ENCODE assay signal across 18 mouse cellular contexts in genomic region chr9:73165631-73166030, GRCm38 (mm10). TPM values are rescaled to one million over a fixed set of nuclear protein-coding genes. Genes with fewer than 3 reads are reported as not detected.
DNase-seq lines count a peak whose midpoint lies in the region; TF ChIP-seq lines count a peak whose summit lies in the region.
"Had no signal": no experiment of that assay in that cellular context is flagged by ENCODE, and none has a peak within 500 bp of the region (broad histone marks: within the 10 kb centered on the region; RNA-seq: fewer than 3 reads in every experiment).

No protein-coding gene starts in this region.

- no peaks in the 10 kb centered on the region for H3K36me3 ChIP-seq in myocyte (ENCODE audit: control insufficient read depth, insufficient read depth)
- H3K36me3 ChIP-seq: embryonic facial prominence, embryonic 15.5 days; heart, embryonic 12.5 days; limb, embryonic 12.5 days; neural tube, embryonic 13.5 days; stomach, embryonic 15.5 days had no signal

- intact Hi-C loops in gastrocnemius, postnatal 36 days (cut with DNase I): no loop called here

- no peak overlapping the region for H3ac ChIP-seq in myocyte (ENCODE audit: control insufficient read depth, insufficient read length)

- no peak overlapping the region for H3K4me2 ChIP-seq in myocyte (ENCODE audit: low read depth)
- H3K4me2 ChIP-seq: embryonic facial prominence, embryonic 15.5 days; heart, embryonic 12.5 days; limb, embryonic 12.5 days; neural tube, embryonic 13.5 days; stomach, embryonic 15.5 days had no signal

- H3K4me3 ChIP-seq in myocyte: no peak overlapping the region
- H3K4me3 ChIP-seq: embryonic facial prominence, embryonic 15.5 days; heart, embryonic 12.5 days; left cerebral cortex, adult 2 months; limb, embryonic 12.5 days; megakaryocyte, embryonic 14.5 days; neural tube, embryonic 13.5 days; stomach, embryonic 15.5 days had no signal

- DNase-seq in gastrocnemius, postnatal 25 days: peak; percentile 25
- no peak for DNase-seq in gastrocnemius, postnatal 36 days
- DNase-seq in adrenal gland, adult 2 months: peak; percentile 85
- DNase-seq in cerebellum, adult 18-20 months: peak; percentile 50 to 62
- no peak for DNase-seq in urinary bladder, postnatal 25 days (ENCODE audit: low spot score)
- DNase-seq in retina, embryonic 14.5 days (ENCODE audit: low spot score): no peak
- DNase-seq in frontal cortex, postnatal 25 days (ENCODE audit: low spot score in 2 of 2): no peak
- DNase-seq: kidney, adult 9 months; retina, postnatal 1 day; thymus, postnatal 25 days had no signal

- no peak for TF ChIP-seq POLR2A in myocyte (IDR thresholded peaks at IDR 0.05; ENCODE audit: insufficient read length, low read depth)

- H3K27me3 ChIP-seq in myocyte (ENCODE audit: control insufficient read depth, insufficient read depth, insufficient read length): no peaks in the 10 kb centered on the region
- H3K27me3 ChIP-seq: neural tube, embryonic 13.5 days; stomach, embryonic 15.5 days had no signal

- no peaks in the 10 kb centered on the region for H3K79me2 ChIP-seq in myocyte (ENCODE audit: control insufficient read depth, insufficient read depth)

TF ChIP-seq in myocyte, 11 proteins besides CTCF, POLR2A, EP300 and RAD21:
- TF ChIP-seq MYOG (IDR thresholded peaks at IDR 0.05; ENCODE audit: control insufficient read depth in 1 of 3, insufficient read depth in 1 of 3, insufficient read length in 2 of 3, low read depth in 2 of 3): peak in 1 of 3 experiments; percentile 54
- TF ChIP-seq MYOD1 (IDR thresholded peaks at IDR 0.05; ENCODE audit: control insufficient read depth in 1 of 3, insufficient read length in 2 of 3, low read depth in 2 of 3): peak in 2 of 3 experiments; percentile 26 to 53
- TF ChIP-seq TCF12 (IDR thresholded peaks at IDR 0.05; ENCODE audit: insufficient read depth, poor library complexity, severe bottlenecking): no peak

RNA-seq across cellular contexts. Expression of gene Rsl24d1, which starts 52.4 kb away (rescaled TPM):
- total RNA-seq in gastrocnemius, postnatal 25 days (2021): 10 to 100 TPM; 39.7 to 43.8 TPM
- total RNA-seq in gastrocnemius, postnatal 36 days (2021): 10 to 100 TPM; 36.9 to 37.8 TPM
- total RNA-seq in adrenal gland, adult 2 months (2021): 10 to 100 TPM; 53.3 to 61.1 TPM
- 4.7 and 6.6 TPM in 2 replicates for polyA plus RNA-seq in adrenal gland, adult 2 months (2012; rRNA removed)
- 54.7 TPM for polyA plus RNA-seq in myocyte (2012; fragmentation: generic; extraction: Trizol)

Comparison
In these comparisons a context has a peak if more than half of its experiments do, and no peak if none do; other contexts are left out.
1. DNase-seq: peak in gastrocnemius, postnatal 25 days (single experiment), adrenal gland, adult 2 months (single experiment) and cerebellum, adult 18-20 months (2 of 2); none in gastrocnemius, postnatal 36 days (0 of 2), urinary bladder, postnatal 25 days (single experiment), retina, embryonic 14.5 days (single experiment) and frontal cortex, postnatal 25 days (0 of 2).